Mouse (Mus musculus): ENCODE measurements around the gene Tkt. TPM values are rescaled to one million over a fixed set of nuclear protein-coding genes. Genes with fewer than 3 reads are reported as not detected.

Tkt gene
- polyA plus RNA-seq, 1 experiment: 219 TPM

GRCm38 (mm10) chr14:30586780-30587461 is 38.8 kb downstream of the Tkt start:
- Histone ChIP-seq H3K4me1 (ENCODE audit: control insufficient read depth, insufficient read depth, low read length) (peaks cover 18% of the 10 kb centered on the region), H3K4me3 (ENCODE audit: insufficient read depth, low read depth, low read length) (no peak overlapping the region), H3K27ac (ENCODE audit: insufficient read depth, low read depth, low read length) (no peak overlapping the region)
- 34% methylated on average over 7 of the region's 7 CpGs for WGBS
- TF ChIP-seq CTCF (IDR thresholded peaks at IDR 0.05; ENCODE audit: insufficient read depth, low read depth, low read length) (no peak), POLR2A (IDR thresholded peaks at IDR 0.05; ENCODE audit: insufficient read depth, low read depth, low read length) (no peak)

- Histone ChIP-seq H3K4me1 (ENCODE audit: control insufficient read depth, insufficient read depth, low read length) (peaks cover 28% of the 10 kb centered on the region), H3K27ac (ENCODE audit: insufficient read depth, low read depth, low read length) (no peak overlapping the region), H3K4me3 (ENCODE audit: insufficient read depth, low read depth, low read length) (no peak overlapping the region)
- TF ChIP-seq POLR2A (IDR thresholded peaks at IDR 0.05; ENCODE audit: insufficient read depth, low read depth, low read length) (no peak), CTCF (IDR thresholded peaks at IDR 0.05; ENCODE audit: insufficient read depth, low read depth, low read length) (no peak)
- 81% methylated on average over 11 of the region's 11 CpGs for WGBS
Observed at GRCm38 (mm10) chr14:30590041-30590645, 42.0 kb downstream of the Tkt start.

GRCm38 (mm10) chr14:30590918-30591317 is 42.8 kb downstream of the Tkt start:
- H3K4me3 ChIP-seq (ENCODE audit: insufficient read depth, low read depth, low read length): no peak overlapping the region
- no peak overlapping the region for H3K27ac ChIP-seq (ENCODE audit: insufficient read depth, low read depth, low read length)
- 83% methylated on average over 7 of the region's 7 CpGs for WGBS
- peaks cover 28% of the 10 kb centered on the region for H3K4me1 ChIP-seq (ENCODE audit: control insufficient read depth, insufficient read depth, low read length)
- no peak for TF ChIP-seq POLR2A (IDR thresholded peaks at IDR 0.05; ENCODE audit: insufficient read depth, low read depth, low read length)
- TF ChIP-seq CTCF (IDR thresholded peaks at IDR 0.05; ENCODE audit: insufficient read depth, low read depth, low read length): no peak

- Histone ChIP-seq H3K4me1 (ENCODE audit: control insufficient read depth, insufficient read depth, low read length) (peaks cover 26% of the 10 kb centered on the region), H3K4me3 (ENCODE audit: insufficient read depth, low read depth, low read length) (no peak overlapping the region), H3K27ac (ENCODE audit: insufficient read depth, low read depth, low read length) (no peak overlapping the region)
- no peak for TF ChIP-seq POLR2A (IDR thresholded peaks at IDR 0.05; ENCODE audit: insufficient read depth, low read depth, low read length)
- peak; percentile 69 for TF ChIP-seq CTCF (IDR thresholded peaks at IDR 0.05; ENCODE audit: insufficient read depth, low read depth, low read length)
- WGBS: 25% methylated on average over 6 of the region's 6 CpGs
Observed at GRCm38 (mm10) chr14:30591417-30591816, 43.3 kb downstream of the Tkt start.

- WGBS: 43% methylated on average over 11 of the region's 11 CpGs
- H3K4me1 ChIP-seq (ENCODE audit: control insufficient read depth, insufficient read depth, low read length): peaks cover 21% of the 10 kb centered on the region
- H3K4me3 ChIP-seq (ENCODE audit: insufficient read depth, low read depth, low read length): no peak overlapping the region
- H3K27ac ChIP-seq (ENCODE audit: insufficient read depth, low read depth, low read length): no peak overlapping the region; the same call in 1 of the 2 replicates
- no peak for TF ChIP-seq CTCF (IDR thresholded peaks at IDR 0.05; ENCODE audit: insufficient read depth, low read depth, low read length)
- no peak for TF ChIP-seq POLR2A (IDR thresholded peaks at IDR 0.05; ENCODE audit: insufficient read depth, low read depth, low read length)
Observed at GRCm38 (mm10) chr14:30593279-30594091, 45.3 kb downstream of the Tkt start.

- Histone ChIP-seq H3K27ac (ENCODE audit: insufficient read depth, low read depth, low read length) (no peak overlapping the region; the same call in 1 of the 2 replicates), H3K4me3 (ENCODE audit: insufficient read depth, low read depth, low read length) (no peak overlapping the region), H3K4me1 (ENCODE audit: control insufficient read depth, insufficient read depth, low read length) (peaks cover 21% of the 10 kb centered on the region)
- WGBS: 49% methylated on average over 7 of the region's 7 CpGs
- no peak for TF ChIP-seq CTCF (IDR thresholded peaks at IDR 0.05; ENCODE audit: insufficient read depth, low read depth, low read length)
- no peak for TF ChIP-seq POLR2A (IDR thresholded peaks at IDR 0.05; ENCODE audit: insufficient read depth, low read depth, low read length)
Observed at GRCm38 (mm10) chr14:30594092-30594695, 46.0 kb downstream of the Tkt start.

- Histone ChIP-seq H3K4me3 (ENCODE audit: insufficient read depth, low read depth, low read length) (no peak overlapping the region), H3K4me1 (ENCODE audit: control insufficient read depth, insufficient read depth, low read length) (peaks cover 19% of the 10 kb centered on the region), H3K27ac (ENCODE audit: insufficient read depth, low read depth, low read length) (no peak overlapping the region)
- TF ChIP-seq POLR2A (IDR thresholded peaks at IDR 0.05; ENCODE audit: insufficient read depth, low read depth, low read length): no peak
- TF ChIP-seq CTCF (IDR thresholded peaks at IDR 0.05; ENCODE audit: insufficient read depth, low read depth, low read length): no peak
- 63% methylated on average over 8 of the region's 8 CpGs for WGBS
Observed at GRCm38 (mm10) chr14:30595576-30596313, 47.6 kb downstream of the Tkt start.

GRCm38 (mm10) chr14:30596407-30596806 is 48.2 kb downstream of the Tkt start:
- Histone ChIP-seq H3K27ac (ENCODE audit: insufficient read depth, low read depth, low read length) (no peak overlapping the region), H3K4me3 (ENCODE audit: insufficient read depth, low read depth, low read length) (no peak overlapping the region), H3K4me1 (ENCODE audit: control insufficient read depth, insufficient read depth, low read length) (peaks cover 15% of the 10 kb centered on the region)
- TF ChIP-seq POLR2A (IDR thresholded peaks at IDR 0.05; ENCODE audit: insufficient read depth, low read depth, low read length) (no peak), CTCF (IDR thresholded peaks at IDR 0.05; ENCODE audit: insufficient read depth, low read depth, low read length) (no peak)
- 97% methylated on average over 3 of the region's 3 CpGs for WGBS

Data from olfactory bulb, adult 2 months (tissue).